Mouse (Mus musculus) MEL (cell line): ENCODE measurements at regions not wholly inside any gene's neighbourhood (a gene's known extent, or its start where the extent isn't known, plus 50 kb on each side); places are given as distances from the start of the nearest gene placed in this dataset.

Experiments used
- DNase-seq: peaks from one replicate; pipeline ENCODE4 v3.0.0; 2011; ENCODE audit warnings: low read depth, low spot score
- H3K27ac ChIP-seq: 2 replicates; pipeline ENCODE4 v1.5.1; 2012; ENCODE audit warnings: low read depth, mild to moderate bottlenecking, control low read depth, low read length, moderate library complexity; ENCODE audit not compliant: control insufficient read depth
- H3K27me3 ChIP-seq, 2 experiments: fragments of 150-350 bp in 1 of 2; sonication (generic) in 1 of 2; 2 replicates each; pipeline ENCODE4 v1.6.1; 2012; ENCODE audit warnings: low read length in 2 of 2, mild to moderate bottlenecking in 2 of 2, improper control_type of control experiment in 1 of 2, moderate library complexity in 1 of 2; ENCODE audit not compliant: insufficient read depth in 2 of 2, control insufficient read depth in 1 of 2
- H3K36me3 ChIP-seq, 2 experiments: 2 replicates each; pipeline ENCODE4 v1.6.1; 2012 to 2014; ENCODE audit warnings: low read length in 2 of 2, improper control_type of control experiment in 1 of 2, inconsistent platforms in 1 of 2, mild to moderate bottlenecking in 1 of 2; ENCODE audit not compliant: insufficient read depth in 2 of 2, control insufficient read depth in 1 of 2
- H3K4me1 ChIP-seq, 2 experiments: fragments of 150-350 bp in 1 of 2; sonication (generic) in 1 of 2; 2 replicates each; pipeline ENCODE4 v1.6.1; 2012; ENCODE audit warnings: low read length in 2 of 2, improper control_type of control experiment in 1 of 2, mild to moderate bottlenecking in 1 of 2; ENCODE audit not compliant: insufficient read depth in 2 of 2, control insufficient read depth in 1 of 2
- H3K4me3 ChIP-seq, 2 experiments: fragments of 150-350 bp in 1 of 2; sonication (generic) in 1 of 2; 2 replicates each; pipeline ENCODE4 v1.5.1; 2012; ENCODE audit warnings: low read depth in 2 of 2, low read length in 2 of 2, mild to moderate bottlenecking in 2 of 2, moderate library complexity in 2 of 2, control low read depth in 1 of 2, improper control_type of control experiment in 1 of 2; ENCODE audit not compliant: control insufficient read depth in 1 of 2, insufficient read depth in 1 of 2
- H3K79me2 ChIP-seq: 2 replicates; pipeline ENCODE4 v1.6.1; 2012; ENCODE audit warnings: mild to moderate bottlenecking, low read length, moderate library complexity; ENCODE audit not compliant: control insufficient read depth, poor library complexity, insufficient read depth
- H3K9ac ChIP-seq: 2 replicates; pipeline ENCODE4 v1.6.1; 2012; ENCODE audit warnings: low read depth, mild to moderate bottlenecking, control low read depth, low read length, moderate library complexity; ENCODE audit not compliant: control insufficient read depth, poor library complexity, severe bottlenecking
- H3K9me3 ChIP-seq: fragments of 150-350 bp; sonication (generic); replicated peaks from 2 replicates; pipeline ENCODE4 v1.6.1; 2012; ENCODE audit warnings: mild to moderate bottlenecking, low read length, improper control_type of control experiment, moderate library complexity; ENCODE audit not compliant: insufficient read depth
- BHLHE40 ChIP-seq: IDR thresholded peaks from 2 replicates; pipeline ENCODE4 v1.6.1; 2012; ENCODE audit warnings: low read depth, mild to moderate bottlenecking, inconsistent platforms, low read length, improper control_type of control experiment, borderline replicate concordance
- CHD2 ChIP-seq: IDR thresholded peaks from 2 replicates; pipeline ENCODE4 v1.6.1; 2011; ENCODE audit warnings: low read length, improper control_type of control experiment
- CTCF ChIP-seq, 3 experiments: IDR thresholded peaks in 2 of 3; conservative IDR thresholded peaks in 1 of 3; 2 replicates each; pipeline ENCODE4 v1.5.1; 2011 to 2012; ENCODE audit warnings: low read length in 3 of 3, low read depth in 2 of 3, mild to moderate bottlenecking in 2 of 3, improper control_type of control experiment in 1 of 3, inconsistent platforms in 1 of 3, mixed read lengths in 1 of 3, moderate library complexity in 1 of 3; ENCODE audit not compliant: control insufficient read depth in 1 of 3, insufficient read depth in 1 of 3, poor library complexity in 1 of 3, severe bottlenecking in 1 of 3
- E2F4 ChIP-seq: IDR thresholded peaks from 2 replicates; pipeline ENCODE4 v1.6.1; 2011; ENCODE audit warnings: low read depth, low read length, improper control_type of control experiment, borderline replicate concordance
- EP300 ChIP-seq, 2 experiments: IDR thresholded peaks; 2 replicates each; pipeline ENCODE4 v1.6.1; 2011; ENCODE audit warnings: improper control_type of control experiment in 2 of 2, low read length in 2 of 2, low read depth in 1 of 2, mild to moderate bottlenecking in 1 of 2
- MEF2A ChIP-seq: IDR thresholded peaks from 2 replicates; pipeline ENCODE4 v1.6.1; 2014; ENCODE audit warnings: low read depth, mild to moderate bottlenecking, inconsistent platforms, low read length, improper control_type of control experiment; ENCODE audit not compliant: poor library complexity, insufficient replicate concordance, severe bottlenecking; ENCODE audit errors: extremely low read depth
- MXI1 ChIP-seq: IDR thresholded peaks from 2 replicates; pipeline ENCODE4 v1.6.1; 2011; ENCODE audit warnings: mild to moderate bottlenecking, low read depth, low read length, improper control_type of control experiment
- MYB ChIP-seq: IDR thresholded peaks from 2 replicates; pipeline ENCODE4 v1.6.1; 2011; ENCODE audit warnings: mild to moderate bottlenecking, low read depth, low read length, improper control_type of control experiment
- MYC ChIP-seq: IDR thresholded peaks from 2 replicates; pipeline ENCODE4 v1.6.1; 2011; ENCODE audit warnings: low read depth, mild to moderate bottlenecking, low read length, improper control_type of control experiment, moderate library complexity
- NRF1 ChIP-seq: IDR thresholded peaks from 2 replicates; pipeline ENCODE4 v1.6.1; 2014; ENCODE audit warnings: low read depth, mild to moderate bottlenecking, inconsistent platforms, low read length, improper control_type of control experiment, moderate library complexity; ENCODE audit not compliant: poor library complexity, insufficient read depth, severe bottlenecking
- POLR2AphosphoS2 ChIP-seq: IDR thresholded peaks from 2 replicates; pipeline ENCODE4 v1.6.1; 2011; ENCODE audit warnings: low read length, improper control_type of control experiment
- POLR2AphosphoS5 ChIP-seq: IDR thresholded peaks from 2 replicates; pipeline ENCODE4 v1.6.1; 2012; ENCODE audit warnings: low read depth, borderline replicate concordance, mild to moderate bottlenecking, inconsistent platforms, low read length, moderate library complexity, mixed read lengths
- RCOR1 ChIP-seq: IDR thresholded peaks from 2 replicates; pipeline ENCODE4 v1.6.1; 2012; ENCODE audit warnings: low read depth, mild to moderate bottlenecking, inconsistent platforms, low read length, improper control_type of control experiment
- SIN3A ChIP-seq: IDR thresholded peaks from 2 replicates; pipeline ENCODE4 v1.6.1; 2012; ENCODE audit warnings: low read length, improper control_type of control experiment, inconsistent platforms
- TBP ChIP-seq: IDR thresholded peaks from 2 replicates; pipeline ENCODE4 v1.8.0; 2011; ENCODE audit warnings: low read depth, low read length, improper control_type of control experiment
- USF1 ChIP-seq: IDR thresholded peaks from 2 replicates; pipeline ENCODE4 v1.6.1; 2014; ENCODE audit warnings: low read depth, mild to moderate bottlenecking, inconsistent platforms, low read length, improper control_type of control experiment, moderate library complexity
- USF2 ChIP-seq, 2 experiments: IDR thresholded peaks; 2 replicates each; pipeline ENCODE4 v1.6.1; 2011 to 2012; ENCODE audit warnings: improper control_type of control experiment in 2 of 2, low read length in 2 of 2, borderline replicate concordance in 1 of 2, inconsistent platforms in 1 of 2, low read depth in 1 of 2, mild to moderate bottlenecking in 1 of 2; ENCODE audit not compliant: insufficient read depth in 1 of 2
- ZKSCAN1 ChIP-seq: IDR thresholded peaks from 2 replicates; pipeline ENCODE4 v1.6.1; 2012; ENCODE audit warnings: low read depth, mild to moderate bottlenecking, inconsistent platforms, low read length, improper control_type of control experiment, moderate library complexity

DNA sequence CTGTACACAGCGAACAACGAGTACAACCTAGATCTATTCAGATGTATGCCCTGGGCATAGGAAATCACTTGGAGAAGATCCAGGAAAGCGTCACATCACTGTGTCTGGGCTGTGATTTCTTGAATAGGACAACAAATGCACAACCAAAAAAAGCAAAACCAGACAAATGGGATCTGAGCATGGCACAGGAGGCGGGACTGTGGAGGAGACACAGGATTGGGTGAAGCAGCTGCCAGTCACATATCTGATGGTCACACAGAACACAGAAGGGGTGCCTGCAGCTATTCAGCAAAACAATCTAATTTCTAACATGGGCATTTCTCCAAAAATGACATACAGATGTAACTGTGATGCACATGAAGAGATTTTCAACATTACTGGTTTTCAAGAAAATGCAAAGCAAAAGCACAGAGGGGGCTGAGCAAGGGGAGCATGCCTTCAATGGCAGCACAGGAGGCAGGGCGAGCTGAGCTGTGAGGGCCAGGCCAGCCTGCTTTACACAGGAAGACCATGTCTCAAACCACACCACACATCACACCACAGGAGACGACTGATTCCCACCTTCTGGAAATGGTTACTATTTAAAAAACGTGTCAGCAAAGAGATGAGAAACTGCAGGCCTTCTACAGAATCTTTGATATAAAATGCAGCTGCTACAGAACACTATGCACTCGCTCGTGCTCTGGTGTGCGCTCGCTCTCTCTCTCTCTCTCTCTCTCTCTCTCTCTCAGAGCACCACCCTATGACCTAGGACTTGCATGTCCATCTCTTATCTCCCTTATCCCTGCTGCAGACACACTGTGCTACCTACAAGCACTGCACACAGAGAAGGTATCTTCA, 175.2 kb upstream of the Klf14 start:
- Histone ChIP-seq H3K4me1 (no peaks in the 10 kb centered on the region), H3K9me3 (no peaks in the 10 kb centered on the region), H3K4me3 (no peak overlapping the region), H3K9ac (no peak overlapping the region), H3K27me3 (no peaks in the 10 kb centered on the region), H3K36me3 (no peaks in the 10 kb centered on the region), H3K79me2 (no peaks in the 10 kb centered on the region), H3K27ac (no peak overlapping the region)
- TF ChIP-seq MYB: no peak
- no peak for TF ChIP-seq EP300 (IDR thresholded peaks at IDR 0.05; ENCODE audit: low read depth in 1 of 2, low read length in 2 of 2)
- no peak for TF ChIP-seq USF1
- no peak for TF ChIP-seq MEF2A
- no peak for TF ChIP-seq POLR2AphosphoS5
- no peak for TF ChIP-seq MYC
- TF ChIP-seq E2F4: no peak
- no peak for TF ChIP-seq CTCF (IDR thresholded peaks at IDR 0.05 in 2 of 3, conservative IDR thresholded peaks at IDR 0.05 in 1 of 3; ENCODE audit: control insufficient read depth in 1 of 3, insufficient read depth in 1 of 3, low read depth in 2 of 3, low read length in 3 of 3, poor library complexity in 1 of 3, severe bottlenecking in 1 of 3)
- no peak for TF ChIP-seq CHD2
- no peak for TF ChIP-seq POLR2AphosphoS2
- no peak for TF ChIP-seq TBP
- TF ChIP-seq USF2 (IDR thresholded peaks at IDR 0.05; ENCODE audit: borderline replicate concordance in 1 of 2, insufficient read depth in 1 of 2, low read depth in 1 of 2, low read length in 2 of 2): no peak
- no peak for TF ChIP-seq MXI1
- TF ChIP-seq BHLHE40: no peak
- no peak for TF ChIP-seq NRF1
- TF ChIP-seq ZKSCAN1: no peak
- no peak for DNase-seq

DNA sequence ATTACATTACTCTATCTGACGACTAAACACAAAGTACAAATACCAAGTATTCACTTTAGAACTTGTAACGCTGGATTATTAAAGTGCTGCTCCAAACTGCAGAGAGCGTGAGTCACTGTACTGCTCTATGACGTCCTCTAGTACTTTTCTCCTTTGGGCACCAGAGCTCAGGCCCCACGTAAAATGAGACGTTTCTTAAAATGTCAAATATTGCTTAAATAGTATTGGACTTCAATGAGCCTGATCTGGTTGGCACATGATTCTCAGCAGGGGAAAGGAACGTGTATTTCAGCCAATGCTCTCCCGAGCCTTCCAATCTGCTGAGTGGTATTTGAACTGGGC, 175.8 kb upstream of the Klf14 start:
- H3K4me3 ChIP-seq: no peak overlapping the region
- H3K9me3 ChIP-seq: no peaks in the 10 kb centered on the region
- H3K27ac ChIP-seq: no peak overlapping the region
- no peaks in the 10 kb centered on the region for H3K79me2 ChIP-seq
- no peak for DNase-seq
- TF ChIP-seq SIN3A: no peak
- TF ChIP-seq MEF2A: no peak
- no peak for TF ChIP-seq RCOR1
- TF ChIP-seq MYB: no peak
- TF ChIP-seq POLR2AphosphoS5: no peak
- TF ChIP-seq E2F4: no peak
- H3K4me1 ChIP-seq: no peaks in the 10 kb centered on the region
- H3K9ac ChIP-seq: no peak overlapping the region
- H3K27me3 ChIP-seq: no peaks in the 10 kb centered on the region
- H3K36me3 ChIP-seq: no peaks in the 10 kb centered on the region
